Mouse (Mus musculus) limb, embryonic 11.5 days (tissue): Measurements from ENCODE around the gene Arhgap10. TPM values are rescaled to one million over a fixed set of nuclear protein-coding genes. Genes with fewer than 3 reads are reported as not detected.

ENCODE experiments used
- ATAC-seq: fragments of 200-750 bp; cut with Nextera tagmentation; 2 replicates; pipeline ENCODE4 v1.8.0; 2017; ENCODE audit warnings: low read depth; ENCODE audit not compliant: insufficient number of reproducible peaks, low FRiP score, low TSS enrichment
- DNase-seq: peaks from one replicate; pipeline ENCODE4 v3.0.0-alpha.2; 2015; ENCODE audit warnings: low spot score
- H3K27ac ChIP-seq: fragments of 300-500 bp; sonication (generic); replicated peaks from 2 replicates; pipeline ENCODE4 v1.5.1; 2014; ENCODE audit warnings: low read depth, mild to moderate bottlenecking, low read length
- H3K27me3 ChIP-seq: fragments of 300-500 bp; sonication (generic); 2 replicates; pipeline ENCODE4 v1.6.1; 2014; ENCODE audit warnings: mild to moderate bottlenecking, low read length, mixed read lengths; ENCODE audit not compliant: control insufficient read depth, insufficient read depth
- H3K36me3 ChIP-seq: fragments of 300-500 bp; sonication (generic); 2 replicates; pipeline ENCODE4 v1.6.1; 2014; ENCODE audit warnings: mild to moderate bottlenecking, low read length, moderate library complexity, mixed read lengths; ENCODE audit not compliant: control insufficient read depth, insufficient read depth
- H3K4me1 ChIP-seq: fragments of 300-500 bp; sonication (generic); 2 replicates; pipeline ENCODE4 v1.6.1; 2014; ENCODE audit warnings: low read length, mixed read lengths; ENCODE audit not compliant: control insufficient read depth, insufficient read depth
- H3K4me2 ChIP-seq: fragments of 300-500 bp; sonication (generic); 2 replicates; pipeline ENCODE4 v1.6.1; 2014; ENCODE audit warnings: low read depth, mild to moderate bottlenecking, moderate library complexity; ENCODE audit not compliant: severe bottlenecking
- H3K4me3 ChIP-seq: fragments of 300-500 bp; sonication (generic); 2 replicates; pipeline ENCODE4 v1.5.1; 2014; ENCODE audit warnings: low read depth, low read length
- H3K9ac ChIP-seq: fragments of 300-500 bp; sonication (generic); 2 replicates; pipeline ENCODE4 v1.6.1; 2014; ENCODE audit warnings: mild to moderate bottlenecking, low read length
- H3K9me3 ChIP-seq: fragments of 300-500 bp; sonication (generic); 2 replicates; pipeline ENCODE4 v1.6.1; 2016; ENCODE audit warnings: low read length; ENCODE audit not compliant: control insufficient read depth
- WGBS: fragments of 180-500 bp; shearing (Covaris S2); extraction: QIAGEN DNeasy Blood & Tissue Kit; methylation state at CpG from one replicate; pipeline ENCODE4 v1.1.7; 2014; 5-methylcytosine and 5-hydroxymethylcytosine counted together
- polyA plus RNA-seq: library from polyadenylated mRNA; unstranded; fragments of >200 nt; fragmentation: Nextera tagmentation; extraction: Ambion mirVana; gene quantifications from 2 replicates; pipeline ENCODE4 v1.2.1, GENCODE M21; 2014

Gene Arhgap10
- polyA plus RNA-seq, 1 experiment from 2014 or later, result 37.4 TPM

- no peak for ATAC-seq
- no peak overlapping the region for H3K4me2 ChIP-seq
- no peak overlapping the region for H3K27ac ChIP-seq
- no peaks in the 10 kb centered on the region for H3K36me3 ChIP-seq
- 95% methylated on average over 7 of the region's 7 CpGs for WGBS
- H3K4me3 ChIP-seq, result no peak overlapping the region
- H3K4me1 ChIP-seq, result peaks cover 35% of the 10 kb centered on the region
- no peaks in the 10 kb centered on the region for H3K9me3 ChIP-seq
- H3K9ac ChIP-seq, result no peak overlapping the region
- no peaks in the 10 kb centered on the region for H3K27me3 ChIP-seq
- DNase-seq, result no peak
Measured at GRCm38 (mm10) chr8:77509044-77509443, 8.7 kb downstream of the Arhgap10 start.

GRCm38 (mm10) chr8:77507510-77508035 is 10.2 kb downstream of the Arhgap10 start:
- DNase-seq, result no peak
- Histone ChIP-seq H3K27ac (no peak overlapping the region), H3K9me3 (no peaks in the 10 kb centered on the region), H3K4me2 (no peak overlapping the region), H3K27me3 (no peaks in the 10 kb centered on the region), H3K4me3 (no peak overlapping the region), H3K4me1 (peaks cover 26% of the 10 kb centered on the region), H3K9ac (no peak overlapping the region), H3K36me3 (no peaks in the 10 kb centered on the region)
- WGBS, result 47% methylated on average over 10 of the region's 10 CpGs
- no peak for ATAC-seq

DNA sequence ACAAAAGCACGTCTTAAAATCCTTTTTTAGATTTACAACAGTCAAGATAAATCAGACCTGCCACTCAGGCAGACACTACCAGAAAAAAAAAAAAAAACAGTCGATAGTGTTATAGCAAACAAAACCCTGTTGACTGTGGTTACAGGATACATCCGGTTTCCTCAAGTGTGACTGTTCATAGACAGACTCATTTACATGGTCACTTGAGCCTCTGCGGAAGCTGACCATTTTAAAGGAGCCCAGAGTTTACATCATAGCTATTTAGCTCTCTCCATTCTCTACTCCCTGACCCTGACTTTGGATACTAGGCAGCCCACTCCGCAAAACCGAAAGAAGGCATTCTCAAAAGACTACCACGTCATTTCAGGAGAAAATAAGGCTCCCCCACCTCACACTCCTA is 11.2 kb downstream of the Arhgap10 start:
- 76% methylated on average over 7 of the region's 7 CpGs for WGBS
- H3K27me3 ChIP-seq, result no peaks in the 10 kb centered on the region
- no peak overlapping the region for H3K4me2 ChIP-seq

DNA sequence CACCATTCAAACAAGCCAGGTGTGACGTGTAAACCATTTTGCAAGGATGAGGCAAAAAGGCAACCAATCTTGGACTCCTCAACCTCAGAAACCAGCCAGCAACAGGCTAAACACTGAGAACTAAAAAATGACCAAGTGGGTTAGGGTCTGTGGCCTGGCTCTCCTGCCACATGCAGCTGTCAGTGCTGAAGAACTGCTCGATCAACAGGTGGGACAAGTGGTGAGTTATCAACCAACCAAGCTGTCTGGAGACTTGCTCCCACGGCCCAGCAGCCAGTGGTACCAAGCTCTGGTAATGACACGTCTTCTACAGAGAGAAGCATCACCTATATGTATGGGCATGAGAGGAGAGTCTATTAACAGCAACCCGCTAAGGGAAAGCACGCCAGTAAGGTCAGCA is 15.2 kb downstream of the Arhgap10 start:
- peaks cover 12% of the 10 kb centered on the region; the same call in 1 of the 2 replicates for H3K4me1 ChIP-seq
- no peak for ATAC-seq
- no peak overlapping the region for H3K9ac ChIP-seq
- H3K36me3 ChIP-seq, result no peaks in the 10 kb centered on the region
- 92% methylated on average over 6 of the region's 6 CpGs for WGBS
- no peak overlapping the region for H3K4me3 ChIP-seq
- no peak for DNase-seq
- H3K9me3 ChIP-seq, result no peaks in the 10 kb centered on the region
- no peak overlapping the region for H3K27ac ChIP-seq
- no peaks in the 10 kb centered on the region for H3K27me3 ChIP-seq
- no peak overlapping the region for H3K4me2 ChIP-seq

More for the DNA sequence above, 11.2 kb downstream of the Arhgap10 start:
- Histone ChIP-seq H3K9ac (no peak overlapping the region), H3K27ac (no peak overlapping the region), H3K4me1 (peaks cover 18% of the 10 kb centered on the region), H3K9me3 (no peaks in the 10 kb centered on the region), H3K36me3 (no peaks in the 10 kb centered on the region), H3K4me3 (no peak overlapping the region)
- DNase-seq (no peak), ATAC-seq (no peak)

DNA sequence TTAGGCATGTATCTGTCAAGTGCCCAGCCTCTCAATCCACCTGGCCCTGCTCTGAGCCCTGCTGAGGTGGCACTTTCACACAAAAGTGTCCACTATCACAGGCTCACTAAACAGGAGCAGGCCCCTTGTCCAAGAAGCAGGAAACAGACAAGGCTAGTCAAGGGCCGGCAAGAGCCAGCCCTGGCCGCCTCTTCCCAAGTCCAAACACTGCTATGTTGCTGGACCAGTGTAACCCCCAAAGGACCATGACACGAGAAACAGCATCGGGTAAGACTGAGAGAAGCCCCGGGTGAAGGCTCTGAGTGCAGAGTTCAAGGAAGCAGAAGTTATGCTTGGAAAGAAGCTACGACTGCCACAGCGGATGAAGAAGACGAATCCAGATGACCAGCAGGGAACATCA is 16.6 kb downstream of the Arhgap10 start:
- no peaks in the 10 kb centered on the region for H3K27me3 ChIP-seq
- H3K27ac ChIP-seq, result no peak overlapping the region
- H3K9ac ChIP-seq, result no peak overlapping the region
- H3K9me3 ChIP-seq, result no peaks in the 10 kb centered on the region
- H3K4me3 ChIP-seq, result no peak overlapping the region
- no peaks in the 10 kb centered on the region for H3K36me3 ChIP-seq
- WGBS, result 89% methylated on average over 8 of the region's 8 CpGs
- DNase-seq (no peak), ATAC-seq (no peak)
- 0 out of 2 replicates have a peak, but pooled peaks cover 5% of the 10 kb centered on the region for H3K4me1 ChIP-seq
- H3K4me2 ChIP-seq, result no peak overlapping the region

GRCm38 (mm10) chr8:77500264-77500663 is 17.5 kb downstream of the Arhgap10 start:
- no peak overlapping the region for H3K4me3 ChIP-seq
- ATAC-seq, result no peak

DNA sequence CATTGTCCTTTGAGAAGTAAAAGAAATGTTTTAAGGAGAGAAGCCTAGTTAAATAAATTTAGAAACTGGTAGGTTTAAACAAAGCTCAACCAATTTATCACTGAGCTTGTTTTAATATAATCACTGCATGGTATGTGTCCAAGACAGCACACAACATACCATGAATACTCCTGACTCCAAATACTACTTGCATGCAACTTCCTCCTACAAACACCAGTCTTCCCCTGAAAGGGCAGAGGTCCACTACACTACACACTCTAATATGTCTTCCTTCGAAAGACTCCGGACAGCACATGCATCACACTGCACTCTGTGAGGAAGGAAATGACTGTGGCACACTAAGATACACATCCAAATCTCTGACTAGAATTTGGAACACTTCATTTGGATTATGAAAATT is 20.3 kb downstream of the Arhgap10 start:
- H3K36me3 ChIP-seq, result no peaks in the 10 kb centered on the region
- H3K27ac ChIP-seq, result no peak overlapping the region
- no peak overlapping the region for H3K4me2 ChIP-seq
- no peaks in the 10 kb centered on the region for H3K9me3 ChIP-seq
- H3K4me1 ChIP-seq, result no peaks in the 10 kb centered on the region
- WGBS, result 87% methylated on average over 2 of the region's 2 CpGs
- no peak overlapping the region for H3K4me3 ChIP-seq
- ATAC-seq (no peak), DNase-seq (no peak)
- H3K9ac ChIP-seq, result no peak overlapping the region
- no peaks in the 10 kb centered on the region for H3K27me3 ChIP-seq

More at GRCm38 (mm10) chr8:77500264-77500663, 17.5 kb downstream of the Arhgap10 start:
- Histone ChIP-seq H3K9me3 (no peaks in the 10 kb centered on the region), H3K36me3 (no peaks in the 10 kb centered on the region), H3K27ac (no peak overlapping the region), H3K4me2 (no peak overlapping the region), H3K4me1 (0 out of 2 replicates have a peak, but pooled peaks cover 5% of the 10 kb centered on the region), H3K27me3 (no peaks in the 10 kb centered on the region), H3K9ac (no peak overlapping the region)
- no peak for DNase-seq
- 93% methylated on average over 3 of the region's 3 CpGs for WGBS

- WGBS, result 89% methylated on average over 1 of the region's 1 CpGs
- H3K4me1 ChIP-seq, result no peaks in the 10 kb centered on the region
- H3K9me3 ChIP-seq, result no peaks in the 10 kb centered on the region
- H3K36me3 ChIP-seq, result no peaks in the 10 kb centered on the region
- no peak overlapping the region for H3K4me3 ChIP-seq
- H3K27me3 ChIP-seq, result no peaks in the 10 kb centered on the region
- H3K4me2 ChIP-seq, result no peak overlapping the region
- H3K9ac ChIP-seq, result no peak overlapping the region
- no peak for ATAC-seq
- no peak for DNase-seq
- H3K27ac ChIP-seq, result no peak overlapping the region
Measured at GRCm38 (mm10) chr8:77496253-77496652, 21.5 kb downstream of the Arhgap10 start.
